Mouse (Mus musculus) kidney, postnatal 0 days (tissue): Measurements from ENCODE around the gene Kif23. TPM values are rescaled to one million over a fixed set of nuclear protein-coding genes. Genes with fewer than 3 reads are reported as not detected.

Source experiments
- ATAC-seq: fragments of 200-750 bp; cut with Nextera tagmentation; replicated peaks from 2 replicates; pipeline ENCODE4 v1.8.0; 2017; ENCODE audit warnings: low read depth, moderate number of reproducible peaks, moderate TSS enrichment, moderate library complexity; ENCODE audit not compliant: low FRiP score
- DNase-seq: peaks from one replicate; pipeline ENCODE4 v3.0.0-alpha.2; 2016; ENCODE audit warnings: low spot score
- H3K27ac ChIP-seq: fragments of 300-500 bp; sonication (generic); 2 replicates; pipeline ENCODE4 v1.5.1; 2014; ENCODE audit warnings: mild to moderate bottlenecking
- H3K27me3 ChIP-seq: fragments of 300-500 bp; sonication (generic); 2 replicates; pipeline ENCODE4 v1.6.1; 2014; ENCODE audit warnings: low read length, mixed read lengths; ENCODE audit not compliant: insufficient read depth
- H3K36me3 ChIP-seq: fragments of 300-500 bp; sonication (generic); 2 replicates; pipeline ENCODE4 v1.6.1; 2014; ENCODE audit warnings: low read length, mixed read lengths; ENCODE audit not compliant: insufficient read depth
- H3K4me1 ChIP-seq: fragments of 300-500 bp; sonication (generic); replicated peaks from 2 replicates; pipeline ENCODE4 v1.6.1; 2014; ENCODE audit warnings: antibody characterized with exemption, low read length, mixed read lengths; ENCODE audit not compliant: insufficient read depth
- H3K4me2 ChIP-seq: fragments of 300-500 bp; sonication (generic); 2 replicates; pipeline ENCODE4 v1.6.1; 2014; ENCODE audit warnings: mild to moderate bottlenecking, low read length, moderate library complexity, mixed read lengths
- H3K4me3 ChIP-seq: fragments of 300-500 bp; sonication (generic); replicated peaks from 2 replicates; pipeline ENCODE4 v1.5.1; 2014; ENCODE audit warnings: low read depth, low read length
- H3K9ac ChIP-seq: fragments of 300-500 bp; sonication (generic); 2 replicates; pipeline ENCODE4 v1.6.1; 2014; ENCODE audit warnings: low read depth, low read length
- H3K9me3 ChIP-seq: fragments of 300-500 bp; sonication (generic); replicated peaks from 2 replicates; pipeline ENCODE4 v1.6.1; 2016; ENCODE audit warnings: low read length, inconsistent platforms, mixed read lengths
- CTCF ChIP-seq: IDR thresholded peaks from 2 replicates; pipeline ENCODE4 v1.5.1; 2016; ENCODE audit warnings: antibody characterized with exemption, low read depth, mild to moderate bottlenecking, moderate library complexity
- WGBS: fragments of 180-500 bp; shearing (Covaris S2); extraction: QIAGEN DNeasy Blood & Tissue Kit; methylation state at CpG from one replicate; pipeline ENCODE4 v1.1.7; 2014; 5-methylcytosine and 5-hydroxymethylcytosine counted together
- polyA plus RNA-seq: library from polyadenylated mRNA; unstranded; fragments of >200 nt; fragmentation: Nextera tagmentation; extraction: Ambion mirVana; gene quantifications from 2 replicates; pipeline ENCODE4 v1.2.1, GENCODE M21; 2015

Kif23 gene
- polyA plus RNA-seq, 1 experiment from 2014 or later: 40.1 TPM

- ATAC-seq: no peak
Observed at GRCm38 (mm10) chr9:61902445-61902844, 44.1 kb downstream of the Kif23 start.

GRCm38 (mm10) chr9:61901574-61901973 lies 45.0 kb downstream of the Kif23 start:
- 78% methylated on average over 4 of the region's 4 CpGs for WGBS
- Histone ChIP-seq H3K4me1 (no peaks in the 10 kb centered on the region), H3K4me3 (no peak overlapping the region), H3K9me3 (no peaks in the 10 kb centered on the region), H3K36me3 (no peaks in the 10 kb centered on the region), H3K27me3 (0 out of 2 replicates have a peak, but pooled peaks cover 5% of the 10 kb centered on the region), H3K27ac (no peak overlapping the region), H3K9ac (no peak overlapping the region), H3K4me2 (no peak overlapping the region)
- ATAC-seq (no peak), DNase-seq (no peak)
- no peak for TF ChIP-seq CTCF

More at GRCm38 (mm10) chr9:61902445-61902844, 44.1 kb downstream of the Kif23 start:
- Histone ChIP-seq H3K27me3 (0 out of 2 replicates have a peak, but pooled peaks cover 5% of the 10 kb centered on the region), H3K4me1 (no peaks in the 10 kb centered on the region), H3K4me2 (no peak overlapping the region), H3K27ac (no peak overlapping the region), H3K4me3 (no peak overlapping the region), H3K36me3 (no peaks in the 10 kb centered on the region), H3K9me3 (no peaks in the 10 kb centered on the region), H3K9ac (no peak overlapping the region)
- DNase-seq: no peak
- WGBS: 65% methylated on average over 9 of the region's 9 CpGs
- TF ChIP-seq CTCF: no peak

GRCm38 (mm10) chr9:61899804-61900203 lies 46.8 kb downstream of the Kif23 start:
- Histone ChIP-seq H3K4me3 (no peak overlapping the region), H3K36me3 (no peaks in the 10 kb centered on the region), H3K27ac (no peak overlapping the region), H3K27me3 (0 out of 2 replicates have a peak, but pooled peaks cover 5% of the 10 kb centered on the region), H3K4me2 (peak overlapping the region; percentile 39; the same call in 1 of the 2 replicates), H3K9ac (0 out of 2 replicates have a peak overlapping the region, but pooled peaks have one; percentile 14), H3K9me3 (no peaks in the 10 kb centered on the region), H3K4me1 (no peaks in the 10 kb centered on the region)
- WGBS: 4% methylated on average over 16 of the region's 16 CpGs
- ATAC-seq: 0 out of 2 replicates have a peak, but pooled peaks have one; percentile 29
- peak; percentile 82 for DNase-seq
- peak; percentile 86 for TF ChIP-seq CTCF

GRCm38 (mm10) chr9:61898401-61898800 lies 48.2 kb downstream of the Kif23 start:
- ATAC-seq: peak; percentile 29; the same call in 1 of the 2 replicates
- Histone ChIP-seq H3K27ac (no peak overlapping the region), H3K36me3 (no peaks in the 10 kb centered on the region), H3K4me3 (no peak overlapping the region), H3K9ac (no peak overlapping the region), H3K4me2 (no peak overlapping the region), H3K9me3 (no peaks in the 10 kb centered on the region), H3K27me3 (0 out of 2 replicates have a peak, but pooled peaks cover 5% of the 10 kb centered on the region), H3K4me1 (no peaks in the 10 kb centered on the region)
- peak; percentile 94 for DNase-seq
- WGBS: 2% methylated on average over 7 of the region's 8 CpGs
- TF ChIP-seq CTCF: peak; percentile 98

GRCm38 (mm10) chr9:61895014-61895413 lies 51.6 kb downstream of the Kif23 start:
- no peak overlapping the region for H3K4me3 ChIP-seq
- H3K4me1 ChIP-seq: no peaks in the 10 kb centered on the region
- ATAC-seq (no peak; the same call in 1 of the 2 replicates), DNase-seq (peak; percentile 37)
- no peaks in the 10 kb centered on the region for H3K36me3 ChIP-seq
- H3K27ac ChIP-seq: peak overlapping the region; percentile 81
- H3K9me3 ChIP-seq: no peaks in the 10 kb centered on the region
- 0 out of 2 replicates have a peak, but pooled peaks cover 5% of the 10 kb centered on the region for H3K27me3 ChIP-seq
- no peak for TF ChIP-seq CTCF
- no peak overlapping the region for H3K9ac ChIP-seq
- WGBS: 41% methylated on average over 8 of the region's 8 CpGs
- no peak overlapping the region for H3K4me2 ChIP-seq

GRCm38 (mm10) chr9:61889855-61890254 lies 56.7 kb downstream of the Kif23 start:
- no peaks in the 10 kb centered on the region for H3K4me1 ChIP-seq
- no peak overlapping the region for H3K4me3 ChIP-seq
- 69% methylated on average over 8 of the region's 8 CpGs for WGBS
- no peak overlapping the region for H3K4me2 ChIP-seq
- no peaks in the 10 kb centered on the region for H3K9me3 ChIP-seq
- H3K27ac ChIP-seq: no peak overlapping the region
- H3K27me3 ChIP-seq: no peaks in the 10 kb centered on the region
- H3K9ac ChIP-seq: no peak overlapping the region
- H3K36me3 ChIP-seq: no peaks in the 10 kb centered on the region
- DNase-seq: no peak
- no peak for ATAC-seq
- TF ChIP-seq CTCF: no peak
